Mouse (Mus musculus): ENCODE data around the gene Cript.

- no peak for TF ChIP-seq CTCF (IDR thresholded peaks at IDR 0.05 in 2 of 3, conservative IDR thresholded peaks at IDR 0.05 in 1 of 3; ENCODE audit: control insufficient read depth in 1 of 3, insufficient read depth in 1 of 3, low read depth in 2 of 3, low read length in 3 of 3, poor library complexity in 1 of 3, severe bottlenecking in 1 of 3)
- TF ChIP-seq SIN3A (IDR thresholded peaks at IDR 0.05; ENCODE audit: low read length), result no peak
- TF ChIP-seq TAL1 (IDR thresholded peaks at IDR 0.05; ENCODE audit: low read length), result no peak
- no peak for TF ChIP-seq POLR2A (IDR thresholded peaks at IDR 0.05; ENCODE audit: control insufficient read depth in 1 of 2, insufficient read depth in 1 of 2, low read depth in 1 of 2, low read length in 2 of 2, poor library complexity in 1 of 2)
- no peak for TF ChIP-seq EP300 (IDR thresholded peaks at IDR 0.05; ENCODE audit: low read depth in 1 of 2, low read length in 2 of 2)
- TF ChIP-seq POLR2AphosphoS2 (IDR thresholded peaks at IDR 0.05; ENCODE audit: low read length), result no peak
- TF ChIP-seq MAFK (IDR thresholded peaks at IDR 0.05; ENCODE audit: borderline replicate concordance, low read depth, low read length), result no peak
- TF ChIP-seq ZKSCAN1 (IDR thresholded peaks at IDR 0.05; ENCODE audit: low read depth, low read length), result no peak
- TF ChIP-seq MAX (IDR thresholded peaks at IDR 0.05; ENCODE audit: low read length), result no peak
- TF ChIP-seq GATA1 (IDR thresholded peaks at IDR 0.05; ENCODE audit: low read depth, low read length), result no peak
- no peak for TF ChIP-seq CHD2 (IDR thresholded peaks at IDR 0.05; ENCODE audit: low read length)
- TF ChIP-seq ZMIZ1 (IDR thresholded peaks at IDR 0.05; ENCODE audit: low read depth, low read length), result no peak
- no peak for TF ChIP-seq HCFC1 (IDR thresholded peaks at IDR 0.05; ENCODE audit: low read depth, low read length)
- TF ChIP-seq USF1 (IDR thresholded peaks at IDR 0.05; ENCODE audit: low read depth, low read length), result no peak
Observed at GRCm38 (mm10) chr17:86988161-86988560, 37.2 kb upstream of the Cript start.
